Mouse (Mus musculus) hindbrain, embryonic 11.5 days (tissue): ENCODE results near the gene Ptprd. TPM values are rescaled to one million over a fixed set of nuclear protein-coding genes. Genes with fewer than 3 reads are reported as not detected.

Source experiments
- ATAC-seq: fragments of 200-750 bp; cut with Nextera tagmentation; 2 replicates; pipeline ENCODE4 v1.8.0; 2017; ENCODE audit warnings: mild to moderate bottlenecking, moderate TSS enrichment, moderate library complexity; ENCODE audit not compliant: low FRiP score
- DNase-seq: peaks from one replicate; pipeline ENCODE4 v3.0.0-alpha.2; 2015; ENCODE audit warnings: low spot score
- H3K27ac ChIP-seq: fragments of 300-500 bp; sonication (generic); 2 replicates; pipeline ENCODE4 v1.5.1; 2014; ENCODE audit warnings: mild to moderate bottlenecking, low read depth, low read length
- H3K27me3 ChIP-seq: fragments of 300-500 bp; sonication (generic); 2 replicates; pipeline ENCODE4 v1.6.1; 2014; ENCODE audit warnings: mild to moderate bottlenecking, low read length, moderate library complexity, mixed read lengths; ENCODE audit not compliant: control insufficient read depth, insufficient read depth
- H3K36me3 ChIP-seq: fragments of 300-500 bp; sonication (generic); 2 replicates; pipeline ENCODE4 v1.6.1; 2014; ENCODE audit warnings: mild to moderate bottlenecking, low read length, moderate library complexity, mixed read lengths; ENCODE audit not compliant: control insufficient read depth, insufficient read depth
- H3K4me1 ChIP-seq: fragments of 300-500 bp; sonication (generic); replicated peaks from 2 replicates; pipeline ENCODE4 v1.6.1; 2014; ENCODE audit warnings: low read length, mixed read lengths; ENCODE audit not compliant: control insufficient read depth, insufficient read depth
- H3K4me2 ChIP-seq: fragments of 300-500 bp; sonication (generic); replicated peaks from 2 replicates; pipeline ENCODE4 v1.6.1; 2014; ENCODE audit warnings: mild to moderate bottlenecking, low read depth, low read length
- H3K4me3 ChIP-seq: fragments of 300-500 bp; sonication (generic); 2 replicates; pipeline ENCODE4 v1.5.1; 2014; ENCODE audit warnings: low read depth, low read length
- H3K9ac ChIP-seq: fragments of 300-500 bp; sonication (generic); 2 replicates; pipeline ENCODE4 v1.6.1; 2014; ENCODE audit warnings: low read depth, low read length
- H3K9me3 ChIP-seq: fragments of 300-500 bp; sonication (generic); 2 replicates; pipeline ENCODE4 v1.6.1; 2016; ENCODE audit warnings: low read length; ENCODE audit not compliant: control insufficient read depth
- WGBS: fragments of 180-500 bp; shearing (Covaris S2); extraction: QIAGEN DNeasy Blood & Tissue Kit; methylation state at CpG from one replicate; pipeline ENCODE4 v1.1.7; 2014; 5-methylcytosine and 5-hydroxymethylcytosine counted together
- polyA plus RNA-seq: library from polyadenylated mRNA; unstranded; fragments of >200 nt; fragmentation: Nextera tagmentation; extraction: Ambion mirVana; gene quantifications from 2 replicates; pipeline ENCODE4 v1.2.1, GENCODE M21; 2014

Ptprd gene
- polyA plus RNA-seq, 1 experiment from 2014 or later = 31.7 TPM

- Histone ChIP-seq H3K9me3 (no peaks in the 10 kb centered on the region), H3K36me3 (no peaks in the 10 kb centered on the region), H3K27me3 (no peaks in the 10 kb centered on the region), H3K27ac (no peak overlapping the region), H3K4me1 (no peaks in the 10 kb centered on the region), H3K4me3 (no peak overlapping the region), H3K9ac (no peak overlapping the region), H3K4me2 (no peak overlapping the region)
- DNase-seq (no peak), ATAC-seq (no peak)
- 92% methylated on average over 6 of the region's 6 CpGs for WGBS
Observed at GRCm38 (mm10) chr4:75991621-75992245, 2220.0 kb downstream of the Ptprd start.

- H3K4me3 ChIP-seq = no peak overlapping the region
- no peak overlapping the region for H3K27ac ChIP-seq
- no peaks in the 10 kb centered on the region for H3K27me3 ChIP-seq
- no peaks in the 10 kb centered on the region for H3K36me3 ChIP-seq
- no peaks in the 10 kb centered on the region for H3K9me3 ChIP-seq
- no peak overlapping the region for H3K4me2 ChIP-seq
- no peak overlapping the region for H3K9ac ChIP-seq
- no peak for ATAC-seq
- 76% methylated on average over 3 of the region's 3 CpGs for WGBS
- no peak for DNase-seq
- H3K4me1 ChIP-seq = no peaks in the 10 kb centered on the region
Observed at GRCm38 (mm10) chr4:75974728-75975127, 2237.0 kb downstream of the Ptprd start.

GRCm38 (mm10) chr4:75973322-75973721 is 2238.4 kb downstream of the Ptprd start:
- H3K27ac ChIP-seq = no peak overlapping the region
- WGBS = 70% methylated on average over 1 of the region's 1 CpGs

GRCm38 (mm10) chr4:75969961-75970360 is 2241.8 kb downstream of the Ptprd start:
- ATAC-seq = no peak
- WGBS = 84% methylated on average over 2 of the region's 2 CpGs

More at GRCm38 (mm10) chr4:75973322-75973721, 2238.4 kb downstream of the Ptprd start:
- no peak for ATAC-seq
- Histone ChIP-seq H3K27me3 (no peaks in the 10 kb centered on the region), H3K9me3 (no peaks in the 10 kb centered on the region), H3K9ac (no peak overlapping the region), H3K4me2 (no peak overlapping the region), H3K4me1 (no peaks in the 10 kb centered on the region), H3K4me3 (no peak overlapping the region), H3K36me3 (no peaks in the 10 kb centered on the region)
- DNase-seq = no peak

GRCm38 (mm10) chr4:75968618-75969017 is 2243.1 kb downstream of the Ptprd start:
- 78% methylated on average over 2 of the region's 2 CpGs for WGBS
- no peaks in the 10 kb centered on the region for H3K27me3 ChIP-seq
- no peaks in the 10 kb centered on the region for H3K36me3 ChIP-seq
- H3K4me1 ChIP-seq = no peaks in the 10 kb centered on the region
- H3K9ac ChIP-seq = no peak overlapping the region
- ATAC-seq = no peak
- DNase-seq = no peak
- H3K9me3 ChIP-seq = no peaks in the 10 kb centered on the region
- no peak overlapping the region for H3K27ac ChIP-seq
- no peak overlapping the region for H3K4me2 ChIP-seq
- H3K4me3 ChIP-seq = no peak overlapping the region

More at GRCm38 (mm10) chr4:75969961-75970360, 2241.8 kb downstream of the Ptprd start:
- no peak for DNase-seq
- H3K4me3 ChIP-seq = no peak overlapping the region
- H3K27ac ChIP-seq = no peak overlapping the region
- H3K27me3 ChIP-seq = no peaks in the 10 kb centered on the region
- H3K9me3 ChIP-seq = no peaks in the 10 kb centered on the region
- no peaks in the 10 kb centered on the region for H3K4me1 ChIP-seq
- H3K9ac ChIP-seq = no peak overlapping the region
- H3K36me3 ChIP-seq = no peaks in the 10 kb centered on the region
- H3K4me2 ChIP-seq = no peak overlapping the region

GRCm38 (mm10) chr4:75965810-75966209 is 2246.0 kb downstream of the Ptprd start:
- no peaks in the 10 kb centered on the region for H3K36me3 ChIP-seq
- no peaks in the 10 kb centered on the region for H3K9me3 ChIP-seq
- no peak for DNase-seq
- no peak overlapping the region for H3K4me2 ChIP-seq
- H3K4me3 ChIP-seq = no peak overlapping the region
- ATAC-seq = no peak
- H3K27me3 ChIP-seq = no peaks in the 10 kb centered on the region
- H3K9ac ChIP-seq = no peak overlapping the region
- no peaks in the 10 kb centered on the region for H3K4me1 ChIP-seq
- no peak overlapping the region for H3K27ac ChIP-seq
- WGBS = 89% methylated on average over 3 of the region's 3 CpGs

- Histone ChIP-seq H3K9me3 (no peaks in the 10 kb centered on the region), H3K9ac (no peak overlapping the region), H3K4me3 (no peak overlapping the region), H3K27ac (no peak overlapping the region), H3K27me3 (no peaks in the 10 kb centered on the region), H3K36me3 (no peaks in the 10 kb centered on the region), H3K4me1 (no peaks in the 10 kb centered on the region), H3K4me2 (no peak overlapping the region)
- DNase-seq (no peak), ATAC-seq (no peak)
- 90% methylated on average over 2 of the region's 2 CpGs for WGBS
Observed at GRCm38 (mm10) chr4:75962916-75963315, 2248.8 kb downstream of the Ptprd start.

GRCm38 (mm10) chr4:75961865-75962264 is 2249.9 kb downstream of the Ptprd start:
- Histone ChIP-seq H3K9me3 (no peaks in the 10 kb centered on the region), H3K4me1 (no peaks in the 10 kb centered on the region)
- no peak for DNase-seq

GRCm38 (mm10) chr4:75953349-75954060 is 2258.3 kb downstream of the Ptprd start:
- Histone ChIP-seq H3K9me3 (no peaks in the 10 kb centered on the region), H3K4me2 (no peak overlapping the region), H3K27me3 (no peaks in the 10 kb centered on the region), H3K4me1 (no peaks in the 10 kb centered on the region), H3K4me3 (no peak overlapping the region), H3K36me3 (no peaks in the 10 kb centered on the region), H3K9ac (no peak overlapping the region), H3K27ac (no peak overlapping the region)
- WGBS = 86% methylated on average over 6 of the region's 6 CpGs
- ATAC-seq = no peak
- DNase-seq = no peak

More at GRCm38 (mm10) chr4:75961865-75962264, 2249.9 kb downstream of the Ptprd start:
- ATAC-seq = no peak
- H3K36me3 ChIP-seq = no peaks in the 10 kb centered on the region
- no peak overlapping the region for H3K9ac ChIP-seq
- 88% methylated on average over 2 of the region's 2 CpGs for WGBS
- H3K27ac ChIP-seq = no peak overlapping the region
- H3K27me3 ChIP-seq = no peaks in the 10 kb centered on the region
- no peak overlapping the region for H3K4me3 ChIP-seq
- no peak overlapping the region for H3K4me2 ChIP-seq
